Mouse (Mus musculus): ENCODE measurements around the gene Sh3glb1. TPM values are rescaled to one million over a fixed set of nuclear protein-coding genes. Genes with fewer than 3 reads are reported as not detected.

Sh3glb1 gene
- total RNA-seq, 2 experiments from 2014 or later: 269 to 286 TPM

DNA sequence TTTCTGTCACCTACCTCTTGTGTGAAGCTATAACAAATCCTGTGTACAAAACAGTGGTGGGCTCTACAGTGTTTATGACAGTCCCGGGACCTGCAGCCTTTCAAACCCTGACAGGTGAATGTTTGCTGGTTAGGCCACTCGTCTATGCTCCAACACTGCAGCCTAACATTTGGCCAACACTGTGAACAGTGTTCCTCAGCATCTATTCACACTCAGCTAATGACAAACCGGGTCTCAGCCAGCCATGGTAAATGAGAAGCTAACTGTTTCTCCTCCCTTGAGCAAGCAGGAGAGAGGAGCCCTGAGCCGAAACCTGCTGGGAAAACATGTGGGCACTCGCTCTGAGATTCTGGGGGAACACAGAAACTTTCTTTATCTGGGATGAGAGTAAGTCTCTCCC, 84.9 kb downstream of the Sh3glb1 start:
- intact Hi-C loops (cut with DNase I; ENCODE audit: low total_unique reads): no loop called here
- DNase-seq: no peak

Other genes starting within 250 kb of the Sh3glb1 start
- gene Hs2st1, start 150.2 kb downstream of the Sh3glb1 start, total RNA-seq (2021): 10 to 100 TPM; 13.7 to 17.6 TPM
- gene Selenof, start 150.0 kb downstream of the Sh3glb1 start, total RNA-seq (2021): 100 to 1,000 TPM; 150 to 172 TPM
- gene Clca3a1, start 40.6 kb upstream of the Sh3glb1 start, total RNA-seq (2021): under 1 TPM; 0.06 to 0.09 TPM
- not detected for gene Clca3a2, start 99.2 kb upstream of the Sh3glb1 start, total RNA-seq (2021)
- gene Clca3b, start 129.0 kb upstream of the Sh3glb1 start, total RNA-seq (2021): not detected
- not detected for gene Clca4b, start 212.2 kb upstream of the Sh3glb1 start, total RNA-seq (2021)

Measured in gastrocnemius, postnatal 14 days (tissue).